Comparison of ENCODE assay signal across 9 mouse cellular contexts in the genomic region with DNA sequence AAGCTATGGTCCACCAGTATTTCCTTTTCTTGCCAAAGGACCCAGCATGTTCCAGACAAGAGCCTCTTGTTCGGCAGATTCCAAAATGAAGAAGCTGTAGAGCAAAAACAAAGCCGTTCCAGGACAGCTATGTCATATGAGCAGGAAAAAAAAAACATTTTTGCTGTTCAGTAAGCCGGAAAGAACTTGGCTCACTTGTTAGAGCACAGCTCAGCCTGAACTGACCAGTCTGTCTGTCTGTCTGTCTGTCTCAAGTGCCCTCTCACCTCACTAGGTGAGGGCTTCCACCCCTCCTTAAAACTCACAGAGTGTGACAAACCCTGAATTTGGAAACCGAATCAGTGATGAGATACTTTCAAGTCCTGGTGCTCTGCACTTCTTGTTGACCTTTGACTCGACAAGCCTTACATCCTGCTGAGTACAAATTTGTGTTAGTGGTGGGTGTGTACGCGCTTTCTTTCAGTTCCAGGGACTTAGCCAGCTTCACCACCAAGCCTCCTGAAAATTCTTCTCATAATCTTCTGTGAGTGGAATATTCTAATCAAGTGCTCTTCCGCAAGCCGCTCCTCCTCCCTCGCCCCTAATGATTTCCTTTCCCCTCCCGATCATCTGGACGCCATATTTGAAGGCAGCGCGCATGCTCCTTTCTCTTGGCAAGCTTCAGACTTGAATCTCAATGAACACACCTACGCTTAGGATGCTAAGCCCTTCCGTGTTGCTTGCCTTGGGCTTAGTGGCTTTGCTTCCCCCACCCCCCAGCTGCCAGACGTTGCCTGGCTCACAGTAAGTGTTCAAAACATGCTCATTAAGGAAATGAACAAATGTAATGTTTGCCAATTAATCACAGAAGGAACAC.
DNase-seq lines count a peak whose midpoint lies in the region; ATAC-seq lines count a peak whose summit lies in the region.
"Had no signal": no experiment of that assay in that cellular context is flagged by ENCODE, and none has a peak within 500 bp of the region (broad histone marks: within the 10 kb centered on the region; RNA-seq: fewer than 3 reads in every experiment).

No protein-coding gene starts in this region.

- peaks cover 10% of the 10 kb centered on the region for H3K27me3 ChIP-seq in hindbrain, embryonic 16.5 days (replicated peaks; ENCODE audit: control insufficient read depth, insufficient read depth, low read length)

- peak; percentile 24 to 51 for DNase-seq in left cerebral cortex, adult 18-20 months (ENCODE audit: low spot score in 2 of 2)
- DNase-seq in left cerebral cortex, adult 11 months (ENCODE audit: low spot score), result no peak
- DNase-seq in layer of hippocampus, postnatal 36 days, result peak; percentile 45 to 51
- DNase-seq in right cerebral cortex, postnatal 14 days, result peak; percentile 22
- no peak for DNase-seq in embryo, embryonic 10.5 days (ENCODE audit: low spot score)
- no peak for DNase-seq in gastrocnemius, postnatal 10 days
- no peak for DNase-seq in ovary, postnatal 36 days (ENCODE audit: low spot score)

- no peak overlapping the region for H3K27ac ChIP-seq in hindbrain, embryonic 16.5 days (ENCODE audit: low read depth, low read length)
- H3K27ac ChIP-seq: liver, embryonic 14.5 days had no signal

- 50% methylated on average over 17 of the region's 17 CpGs for WGBS in hindbrain, embryonic 16.5 days

- H3K9ac ChIP-seq in hindbrain, embryonic 16.5 days (ENCODE audit: low read depth, low read length), result no peak overlapping the region
- H3K9ac ChIP-seq: liver, embryonic 14.5 days had no signal

- H3K4me3 ChIP-seq in hindbrain, embryonic 16.5 days (ENCODE audit: low read length), result no peak overlapping the region

- ATAC-seq in hindbrain, embryonic 16.5 days, result peak; percentile 40; the same call in 1 of the 2 replicates

- peak overlapping the region; percentile 22 for H3K4me2 ChIP-seq in hindbrain, embryonic 16.5 days (ENCODE audit: low read length)

- H3K4me1 ChIP-seq in hindbrain, embryonic 16.5 days (ENCODE audit: control insufficient read depth, insufficient read depth, low read depth, low read length), result peaks cover 7% of the 10 kb centered on the region

- no peaks in the 10 kb centered on the region for H3K9me3 ChIP-seq in hindbrain, embryonic 16.5 days (ENCODE audit: control insufficient read depth, low read length)

- no peaks in the 10 kb centered on the region for H3K36me3 ChIP-seq in hindbrain, embryonic 16.5 days (ENCODE audit: control insufficient read depth, insufficient read depth, low read length)

Comparison
In these comparisons a context has a peak if more than half of its experiments do, and no peak if none do; other contexts are left out.
1. DNase-seq: peak in left cerebral cortex, adult 18-20 months (2 of 2), layer of hippocampus, postnatal 36 days (2 of 2) and right cerebral cortex, postnatal 14 days (single experiment); none in left cerebral cortex, adult 11 months (single experiment), embryo, embryonic 10.5 days (single experiment), gastrocnemius, postnatal 10 days (single experiment) and ovary, postnatal 36 days (single experiment).